Mouse (Mus musculus) adrenal gland, adult 18-20 months (tissue): ENCODE results near the gene Tnnt3. TPM values are rescaled to one million over a fixed set of nuclear protein-coding genes. Genes with fewer than 3 reads are reported as not detected.

Source experiments
- DNase-seq, 2 experiments: peaks; one replicate each; pipeline ENCODE4 v3.0.0; 2021 to 2022; ENCODE audit warnings: low spot score in 2 of 2
- total RNA-seq, 2 experiments: library from RNA; stranded (reverse); gene quantifications; 1 replicate in 1 of 2; 2 replicates in 1 of 2; pipeline ENCODE4 v1.2.3; 2021

Tnnt3 gene
- total RNA-seq, 2 experiments from 2014 or later: 0.83 to 16.2 TPM

DNA sequence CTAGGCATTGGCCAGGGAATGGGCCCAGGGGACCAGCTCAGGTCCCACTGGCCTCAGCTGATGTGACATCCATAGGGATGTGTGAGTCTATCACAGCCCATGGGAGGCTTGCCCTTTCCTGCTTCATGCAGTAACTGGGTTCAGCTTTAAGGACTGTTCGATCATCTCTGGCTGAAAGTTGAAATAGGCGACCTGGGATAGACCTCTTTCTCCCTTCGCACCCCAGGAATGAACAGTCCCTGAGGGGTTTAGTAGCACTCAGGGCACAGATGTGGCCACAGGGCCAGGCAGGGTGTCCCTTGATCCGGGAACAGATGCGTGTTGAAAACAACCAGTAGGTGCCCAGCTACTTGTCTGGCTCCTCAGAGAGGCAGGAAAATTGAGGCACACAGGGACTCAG, 22.4 kb upstream of the Tnnt3 start:
- peak in 1 of 2 experiments; percentile 13 for DNase-seq

- no peak for DNase-seq
These were observed 21.7 kb upstream of the Tnnt3 start for GRCm38 (mm10) chr7:142476795-142477452.

- DNase-seq: no peak
These were observed 20.6 kb upstream of the Tnnt3 start for GRCm38 (mm10) chr7:142478001-142478400.

GRCm38 (mm10) chr7:142478574-142478973, 20.1 kb upstream of the Tnnt3 start:
- DNase-seq: no peak

DNA sequence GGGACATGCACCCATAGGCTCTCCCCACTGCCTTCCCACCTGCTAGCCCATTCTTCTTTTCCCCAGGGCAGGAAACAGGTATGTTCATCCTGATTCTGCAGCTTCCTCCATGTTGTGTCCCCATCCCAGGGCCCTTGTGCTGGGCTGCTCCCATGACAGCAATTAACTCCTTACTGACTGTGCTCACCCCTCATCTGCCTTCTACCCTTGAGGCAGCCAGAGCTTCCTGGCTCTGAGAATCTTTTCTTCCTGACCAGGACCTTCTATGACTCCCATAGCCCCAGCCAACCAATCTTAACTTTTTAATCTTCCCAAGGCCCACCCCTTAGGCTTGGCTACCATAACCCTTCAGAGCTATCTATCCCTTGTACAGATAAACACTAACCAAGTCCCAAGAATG, 19.3 kb upstream of the Tnnt3 start:
- no peak for DNase-seq

DNA sequence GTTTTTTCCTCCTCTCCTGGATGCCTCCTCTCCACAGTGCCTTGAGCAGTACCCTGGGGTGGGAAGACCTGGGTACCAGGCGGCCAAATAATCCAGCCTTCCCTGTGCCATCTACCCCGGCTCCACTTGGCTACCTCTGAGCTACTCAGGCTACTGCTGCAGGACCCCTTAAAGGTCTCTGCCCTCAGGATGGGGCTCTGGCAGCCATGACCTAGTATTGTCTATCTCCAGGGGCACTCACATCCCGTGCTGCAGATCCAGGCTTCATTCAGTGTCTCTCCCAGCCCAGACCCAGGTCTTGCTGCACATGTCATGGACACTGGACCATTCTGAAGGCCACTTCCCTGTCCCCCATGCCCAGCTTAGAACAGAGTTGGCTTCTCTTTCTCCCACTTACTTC, 18.8 kb upstream of the Tnnt3 start:
- DNase-seq: no peak

DNA sequence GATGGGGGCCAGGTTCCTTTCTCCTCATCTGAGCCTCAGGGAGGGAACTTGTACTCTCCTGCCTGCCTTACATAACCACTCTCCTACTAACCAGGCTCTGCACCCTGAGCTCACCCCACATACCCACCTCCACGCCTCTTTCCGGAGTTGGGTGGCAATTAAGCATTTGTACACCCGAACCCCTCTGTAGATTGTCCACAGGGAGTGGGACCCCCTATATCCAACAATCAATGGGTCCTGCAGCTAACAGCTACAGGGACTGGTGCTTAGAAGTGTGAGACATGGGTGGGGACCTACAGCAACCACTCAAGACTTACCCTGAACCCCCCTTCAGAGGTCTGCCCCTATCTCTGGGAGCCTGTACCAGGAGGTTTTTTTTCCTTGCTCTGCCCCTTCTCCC, 18.0 kb upstream of the Tnnt3 start:
- no peak for DNase-seq

DNA sequence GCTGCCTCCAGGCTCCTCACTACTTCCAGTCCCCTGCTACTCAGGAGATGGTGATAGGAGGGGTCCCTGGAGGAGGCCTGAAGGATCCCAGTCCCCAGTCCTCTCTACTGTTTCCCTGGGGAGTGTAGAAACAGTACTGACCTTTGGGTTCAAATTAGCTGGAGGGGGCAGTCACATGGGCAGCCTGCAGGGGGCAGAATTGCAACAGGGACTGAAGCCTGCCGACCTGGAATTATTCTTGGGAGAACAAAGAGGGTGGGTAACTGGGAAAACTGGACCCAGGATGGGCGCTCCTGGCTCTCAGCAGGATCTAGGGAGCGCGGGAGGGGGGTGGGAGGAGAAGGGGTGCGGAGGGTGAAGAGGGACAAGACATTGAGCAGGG, 17.5 kb upstream of the Tnnt3 start:
- DNase-seq: peak in 1 of 2 experiments; percentile 54

- DNase-seq: no peak
These were observed 16.9 kb upstream of the Tnnt3 start for GRCm38 (mm10) chr7:142481568-142482255.

DNA sequence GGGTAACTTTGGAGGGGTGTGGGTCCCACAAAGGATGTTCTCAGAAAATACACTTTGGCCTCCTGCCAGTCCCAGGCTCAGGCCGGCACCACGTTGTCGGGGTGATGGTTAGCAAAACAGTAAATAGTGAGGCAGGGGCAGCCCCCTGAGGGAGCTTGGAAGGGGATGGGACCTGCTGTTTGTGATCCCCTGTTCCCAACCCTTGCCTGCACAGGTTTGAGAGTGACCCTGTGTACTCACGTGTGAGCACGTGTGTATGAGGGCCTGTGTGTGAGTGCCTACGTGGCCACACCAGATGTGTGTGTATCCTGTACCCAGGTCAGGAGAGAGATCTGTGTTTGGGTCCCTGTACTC, 16.4 kb upstream of the Tnnt3 start:
- DNase-seq: no peak

DNA sequence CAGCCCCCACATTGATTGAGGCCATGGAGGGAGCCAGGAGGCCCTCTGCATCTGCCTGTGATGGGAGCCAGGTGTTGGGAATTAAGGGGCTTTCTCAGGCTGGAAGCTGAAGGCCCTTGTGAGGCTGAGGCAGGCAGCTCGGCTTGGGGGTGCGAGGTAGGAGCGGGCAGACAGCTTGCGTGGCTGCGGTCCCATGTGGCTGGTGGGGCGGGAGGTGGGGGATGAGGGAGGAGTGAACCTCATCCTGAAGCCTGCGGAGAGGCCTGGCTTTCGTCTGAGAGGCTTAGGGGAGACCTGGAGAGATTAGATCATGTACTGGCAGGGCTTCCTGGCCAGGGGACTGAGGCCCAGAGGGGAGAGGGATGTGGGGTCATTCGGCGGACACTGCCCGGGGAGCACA, 15.5 kb upstream of the Tnnt3 start:
- DNase-seq: no peak

DNA sequence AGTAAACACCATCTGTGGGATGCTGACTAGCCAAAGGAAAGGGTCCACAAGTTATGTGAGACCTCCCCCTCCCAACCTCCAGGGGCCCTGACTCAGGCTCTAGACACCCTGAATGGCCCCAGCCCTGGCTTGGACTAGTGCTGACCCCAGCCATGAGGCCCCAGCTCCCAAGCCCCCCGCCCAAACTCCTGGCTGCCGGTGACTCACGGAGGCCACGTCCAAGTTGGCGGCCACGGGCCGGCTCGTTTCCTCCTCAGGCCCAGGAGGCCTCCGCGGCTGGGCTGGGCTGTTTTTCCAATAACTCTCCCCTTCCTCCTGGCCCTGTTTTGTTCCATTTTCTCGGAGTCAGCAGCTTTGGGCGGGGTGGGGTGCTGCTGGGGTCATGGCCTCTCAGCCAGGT, 13.9 kb upstream of the Tnnt3 start:
- DNase-seq: no peak

- DNase-seq: no peak
These were observed 11.9 kb upstream of the Tnnt3 start for GRCm38 (mm10) chr7:142486751-142487162.

- no peak for DNase-seq
These were observed 11.2 kb upstream of the Tnnt3 start for GRCm38 (mm10) chr7:142487341-142487859.

- no peak for DNase-seq
These were observed 10.6 kb upstream of the Tnnt3 start for GRCm38 (mm10) chr7:142488053-142488452.

DNA sequence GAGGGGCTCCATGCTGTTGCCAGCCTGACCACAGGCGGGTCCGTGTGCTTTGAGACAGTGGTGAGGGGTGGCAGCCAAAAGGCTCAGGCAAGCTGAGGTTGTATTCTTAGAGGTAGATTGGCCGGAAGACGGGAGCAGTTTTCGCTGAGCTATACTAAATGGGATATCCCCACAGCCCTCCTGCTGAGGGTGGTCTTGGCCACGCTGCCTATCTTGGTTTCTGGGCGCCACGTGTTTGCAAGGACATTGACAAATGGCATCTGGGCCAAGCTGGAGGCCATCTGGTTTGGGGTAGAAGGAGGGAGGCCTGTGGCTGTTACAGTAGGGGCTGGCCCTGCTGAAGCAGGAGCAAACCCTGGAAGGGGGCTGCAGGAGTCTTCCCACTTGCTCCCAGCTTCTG, 5.1 kb upstream of the Tnnt3 start:
- no peak for DNase-seq

- DNase-seq: no peak
These were observed 2.5 kb upstream of the Tnnt3 start for GRCm38 (mm10) chr7:142496158-142496557.

GRCm38 (mm10) chr7:142496800-142497199, 1.8 kb upstream of the Tnnt3 start:
- DNase-seq: no peak

- no peak for DNase-seq
These were observed 861 bp upstream of the Tnnt3 start for GRCm38 (mm10) chr7:142497775-142498174.

- no peak for DNase-seq
These were observed 530 bp downstream of the Tnnt3 start for GRCm38 (mm10) chr7:142499010-142499721.

DNA sequence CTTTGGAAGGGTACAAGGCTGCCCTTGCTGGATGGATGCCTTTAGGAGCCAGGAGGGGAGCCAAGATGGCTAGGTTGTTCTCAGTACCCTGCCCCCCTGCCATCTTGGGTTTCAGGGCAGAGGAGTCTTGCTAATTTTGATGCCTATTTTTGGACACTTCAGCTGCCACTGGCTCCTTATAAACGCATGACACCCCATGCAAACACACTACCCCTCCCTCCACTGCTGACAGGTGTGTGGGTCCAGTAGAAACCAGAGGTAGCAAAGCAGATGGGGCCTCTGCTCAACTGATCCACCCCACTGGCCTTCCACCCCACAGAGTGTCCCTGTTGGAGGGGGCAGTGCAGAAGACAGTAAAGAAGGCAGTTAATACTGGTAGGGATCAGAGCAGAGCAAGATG, 1.4 kb downstream of the Tnnt3 start:
- no peak for DNase-seq

- DNase-seq: no peak
These were observed 4.6 kb downstream of the Tnnt3 start for GRCm38 (mm10) chr7:142503206-142503605.
